Mouse (Mus musculus) embryonic fibroblast, embryonic 13.5 days (primary cell): Measurements from ENCODE around the gene Celsr1. TPM values are rescaled to one million over a fixed set of nuclear protein-coding genes. Genes with fewer than 3 reads are reported as not detected.

Experiments used
- H3K27ac ChIP-seq: 2 replicates; pipeline ENCODE4 v1.5.1; 2012; ENCODE audit warnings: low read length, control low read depth, inconsistent platforms; ENCODE audit not compliant: insufficient read depth
- H3K4me1 ChIP-seq: 2 replicates; pipeline ENCODE4 v1.6.1; 2011; ENCODE audit warnings: low read length; ENCODE audit not compliant: control insufficient read depth, insufficient read depth
- H3K4me3 ChIP-seq: 2 replicates; pipeline ENCODE4 v1.5.1; 2011; ENCODE audit warnings: mild to moderate bottlenecking, control low read depth, low read length; ENCODE audit not compliant: insufficient read depth
- CTCF ChIP-seq: IDR thresholded peaks from 2 replicates; pipeline ENCODE4 v1.5.1; 2011; ENCODE audit warnings: mild to moderate bottlenecking, control low read depth, low read length, moderate library complexity, borderline replicate concordance; ENCODE audit not compliant: insufficient read depth
- POLR2A ChIP-seq: IDR thresholded peaks from 2 replicates; pipeline ENCODE4 v1.6.1; 2011; ENCODE audit warnings: low read depth, mild to moderate bottlenecking, control low read depth, low read length, moderate library complexity
- polyA plus RNA-seq: library from polyadenylated mRNA; stranded (reverse); fragments of >200 nt; gene quantifications from 2 replicates; pipeline ENCODE4 v1.2.4, GENCODE M21; 2011; ENCODE audit warnings: low read depth; ENCODE audit not compliant: missing spikeins, insufficient read length

Celsr1 gene
- polyA plus RNA-seq, 1 experiment = 0.91 TPM

- Histone ChIP-seq H3K27ac (no peak overlapping the region), H3K4me3 (no peak overlapping the region), H3K4me1 (no peaks in the 10 kb centered on the region)
- TF ChIP-seq CTCF (no peak), POLR2A (no peak)
Observed at GRCm38 (mm10) chr15:85985601-85986000, 48.0 kb downstream of the Celsr1 start.

GRCm38 (mm10) chr15:85983131-85983530, 50.4 kb downstream of the Celsr1 start:
- Histone ChIP-seq H3K27ac (no peak overlapping the region), H3K4me1 (no peaks in the 10 kb centered on the region), H3K4me3 (no peak overlapping the region)
- TF ChIP-seq CTCF = no peak
- no peak for TF ChIP-seq POLR2A

- Histone ChIP-seq H3K27ac (no peak overlapping the region), H3K4me1 (no peaks in the 10 kb centered on the region), H3K4me3 (no peak overlapping the region)
- no peak for TF ChIP-seq POLR2A
- TF ChIP-seq CTCF = no peak
Observed at GRCm38 (mm10) chr15:85982416-85982775, 51.2 kb downstream of the Celsr1 start.

- TF ChIP-seq CTCF (no peak), POLR2A (no peak)
- Histone ChIP-seq H3K4me3 (no peak overlapping the region), H3K4me1 (no peaks in the 10 kb centered on the region), H3K27ac (no peak overlapping the region)
Observed at GRCm38 (mm10) chr15:85981768-85982415, 51.7 kb downstream of the Celsr1 start.

GRCm38 (mm10) chr15:85977086-85977485, 56.5 kb downstream of the Celsr1 start:
- Histone ChIP-seq H3K4me3 (no peak overlapping the region), H3K4me1 (no peaks in the 10 kb centered on the region), H3K27ac (no peak overlapping the region)
- TF ChIP-seq POLR2A (no peak), CTCF (no peak)

GRCm38 (mm10) chr15:85975746-85976145, 57.8 kb downstream of the Celsr1 start:
- Histone ChIP-seq H3K4me1 (no peaks in the 10 kb centered on the region), H3K27ac (no peak overlapping the region), H3K4me3 (no peak overlapping the region)
- no peak for TF ChIP-seq POLR2A
- no peak for TF ChIP-seq CTCF

GRCm38 (mm10) chr15:85971596-85971995, 62.0 kb downstream of the Celsr1 start:
- no peak for TF ChIP-seq POLR2A
- TF ChIP-seq CTCF = no peak
- Histone ChIP-seq H3K4me1 (no peaks in the 10 kb centered on the region), H3K4me3 (no peak overlapping the region), H3K27ac (no peak overlapping the region)

GRCm38 (mm10) chr15:85970441-85970840, 63.1 kb downstream of the Celsr1 start:
- TF ChIP-seq POLR2A = no peak
- TF ChIP-seq CTCF = no peak
- Histone ChIP-seq H3K4me1 (no peaks in the 10 kb centered on the region), H3K4me3 (no peak overlapping the region), H3K27ac (no peak overlapping the region)

- Histone ChIP-seq H3K4me1 (no peaks in the 10 kb centered on the region), H3K27ac (no peak overlapping the region), H3K4me3 (no peak overlapping the region)
- no peak for TF ChIP-seq POLR2A
- no peak for TF ChIP-seq CTCF
Observed at GRCm38 (mm10) chr15:85969707-85970153, 63.8 kb downstream of the Celsr1 start.

- Histone ChIP-seq H3K4me1 (no peaks in the 10 kb centered on the region), H3K4me3 (no peak overlapping the region), H3K27ac (no peak overlapping the region)
- TF ChIP-seq CTCF (no peak), POLR2A (no peak)
Observed at GRCm38 (mm10) chr15:85969291-85969690, 64.3 kb downstream of the Celsr1 start.

GRCm38 (mm10) chr15:85966032-85966431, 67.5 kb downstream of the Celsr1 start:
- Histone ChIP-seq H3K27ac (no peak overlapping the region), H3K4me3 (no peak overlapping the region), H3K4me1 (no peaks in the 10 kb centered on the region)
- no peak for TF ChIP-seq POLR2A
- TF ChIP-seq CTCF = no peak
